In genomic region chr19:55091602-55092413, GRCm38 (mm10) we compare ENCODE assay signal across 14 mouse cellular contexts. TPM values are rescaled to one million over a fixed set of nuclear protein-coding genes. Genes with fewer than 3 reads are reported as not detected.
DNase-seq lines count a peak whose midpoint lies in the region; ATAC-seq lines count a peak whose summit lies in the region.
"Had no signal": no experiment of that assay in that cellular context is flagged by ENCODE, and none has a peak within 500 bp of the region (broad histone marks: within the 10 kb centered on the region; RNA-seq: fewer than 3 reads in every experiment).

No protein-coding gene starts in this region.

- intact Hi-C loops in left cerebral cortex, postnatal 36 days (cut with DNase I) = loop anchor here (10.0 kb wide), 1 partner anchor 213 kb away; no protein-coding TSS in a partner anchor

- no peak overlapping the region for H3K27ac ChIP-seq in kidney, embryonic 16.5 days (ENCODE audit: low read length)
- H3K27ac ChIP-seq: heart, embryonic 15.5 days had no signal

- no peak overlapping the region for H3K9ac ChIP-seq in kidney, embryonic 16.5 days (replicated peaks; ENCODE audit: low read length)
- H3K9ac ChIP-seq: heart, embryonic 15.5 days had no signal

- no peaks in the 10 kb centered on the region for H3K27me3 ChIP-seq in kidney, embryonic 16.5 days (ENCODE audit: insufficient read depth, low read length)
- H3K27me3 ChIP-seq: CH12.LX; heart, embryonic 15.5 days had no signal

- ATAC-seq in kidney, embryonic 16.5 days (ENCODE audit: low FRiP score, low TSS enrichment) = no peak
- ATAC-seq: midbrain, embryonic 16.5 days had no signal

- peak; percentile 66 for DNase-seq in kidney, adult 11 months
- peak; percentile 43 for DNase-seq in kidney, adult 8-10 months
- DNase-seq in left cerebral cortex, postnatal 36 days (ENCODE audit: low spot score in 2 of 2) = peak; percentile 49 to 65
- DNase-seq in lung, postnatal 36 days = peak; percentile 56
- DNase-seq in adrenal gland, adult 18-20 months (ENCODE audit: low spot score in 2 of 2) = no peak
- DNase-seq in adipocyte (ENCODE audit: low spot score) = no peak
- DNase-seq in embryo, embryonic 11 days = no peak
- DNase-seq: cerebellum, adult 11-12 months; retina, postnatal 1 day; thymus, postnatal 25 days had no signal

- H3K4me1 ChIP-seq in kidney, embryonic 16.5 days (ENCODE audit: insufficient read depth, low read length) = peaks cover 9% of the 10 kb centered on the region
- H3K4me1 ChIP-seq: heart, embryonic 15.5 days had no signal

- H3K4me3 ChIP-seq in kidney, embryonic 16.5 days (ENCODE audit: low read length) = no peak overlapping the region
- H3K4me3 ChIP-seq: heart, embryonic 15.5 days had no signal

- 73% methylated on average over 17 of the region's 17 CpGs for WGBS in kidney, embryonic 16.5 days

- H3K9me3 ChIP-seq in kidney, embryonic 16.5 days (ENCODE audit: low read length) = no peaks in the 10 kb centered on the region
- H3K9me3 ChIP-seq: heart, embryonic 15.5 days had no signal

- H3K4me2 ChIP-seq in kidney, embryonic 16.5 days (replicated peaks; ENCODE audit: low read depth, low read length) = no peak overlapping the region
- H3K4me2 ChIP-seq: heart, embryonic 15.5 days had no signal

- peaks cover 47% of the 10 kb centered on the region for H3K36me3 ChIP-seq in kidney, embryonic 16.5 days (ENCODE audit: insufficient read depth, low read length)

RNA-seq across cellular contexts. Expression of gene Gpam, which starts 35.2 kb away (rescaled TPM):
- 20.1 and 20.6 TPM in 2 replicates for polyA plus RNA-seq in kidney, embryonic 16.5 days (2015; fragmentation: Nextera tagmentation; extraction: Ambion mirVana)
- total RNA-seq in left cerebral cortex, postnatal 36 days (2021) = 10 to 100 TPM; 42.0 to 43.0 TPM
- total RNA-seq in adrenal gland, adult 18-20 months (2021) = 100 to 1,000 TPM in 1 of 2 experiments, 10 to 100 TPM in 1; 87.8 to 419 TPM

Comparison
In these comparisons a context has a peak if more than half of its experiments do, and no peak if none do; other contexts are left out.
1. DNase-seq: peak in kidney, adult 11 months (single experiment), kidney, adult 8-10 months (2 of 2), left cerebral cortex, postnatal 36 days (2 of 2) and lung, postnatal 36 days (single experiment); none in adrenal gland, adult 18-20 months (0 of 2), adipocyte (single experiment) and embryo, embryonic 11 days (single experiment).